Mouse (Mus musculus) thymus, adult 2 months (tissue): Measurements from ENCODE around the gene Dusp14. TPM values are rescaled to one million over a fixed set of nuclear protein-coding genes. Genes with fewer than 3 reads are reported as not detected.
A peak's percentile ranks its signal among the peaks of the same experiment; 100 is the strongest.

Experiments used
- DNase-seq: peaks from one replicate; pipeline ENCODE4 v3.0.0; 2021
- H3K27ac ChIP-seq: fragments of 200-500 bp; 2 replicates; pipeline ENCODE4 v1.5.1; 2012; ENCODE audit warnings: low read length, control low read depth; ENCODE audit not compliant: control insufficient read depth, insufficient read depth
- H3K27me3 ChIP-seq: fragments of 200-500 bp; 2 replicates; pipeline ENCODE4 v1.6.1; 2012; ENCODE audit warnings: mild to moderate bottlenecking, low read length, moderate library complexity, mixed read lengths; ENCODE audit not compliant: control insufficient read depth, insufficient read depth
- H3K36me3 ChIP-seq: fragments of 200-500 bp; 2 replicates; pipeline ENCODE4 v1.6.1; 2012; ENCODE audit warnings: mild to moderate bottlenecking, low read length, moderate library complexity; ENCODE audit not compliant: control insufficient read depth, insufficient read depth
- H3K4me1 ChIP-seq: fragments of 200-500 bp; replicated peaks from 2 replicates; pipeline ENCODE4 v1.6.1; 2012; ENCODE audit warnings: low read length; ENCODE audit not compliant: control insufficient read depth, insufficient read depth
- H3K4me3 ChIP-seq: fragments of 200-500 bp; 2 replicates; pipeline ENCODE4 v1.5.1; 2012; ENCODE audit warnings: mild to moderate bottlenecking, low read length, control low read depth, moderate library complexity; ENCODE audit not compliant: control insufficient read depth, insufficient read depth
- CTCF ChIP-seq: fragments of 200-500 bp; IDR thresholded peaks from 2 replicates; pipeline ENCODE4 v1.5.1; 2012; ENCODE audit warnings: mild to moderate bottlenecking, control low read depth, low read length, moderate library complexity, borderline replicate concordance; ENCODE audit not compliant: control insufficient read depth, poor library complexity, insufficient read depth; ENCODE audit errors: extremely low read depth
- POLR2A ChIP-seq: fragments of 200-500 bp; IDR thresholded peaks from 2 replicates; pipeline ENCODE4 v1.6.1; 2012; ENCODE audit warnings: mild to moderate bottlenecking, low read length, control low read depth, moderate library complexity; ENCODE audit not compliant: control insufficient read depth, poor library complexity, insufficient read depth; ENCODE audit errors: extremely low read depth
- WGBS: fragments of 180-500 bp; shearing (Covaris S2); methylation state at CpG from one replicate; pipeline ENCODE4 v1.1.7; 2018; 5-methylcytosine and 5-hydroxymethylcytosine counted together
- polyA plus RNA-seq: library from polyadenylated mRNA; depleted of rRNA; stranded (reverse); fragments of >200 nt; gene quantifications from 2 replicates; pipeline ENCODE4 v1.2.3, GENCODE M21; 2012; rRNA removed

Gene Dusp14
- polyA plus RNA-seq: 8.3 and 12.4 TPM in 2 replicates

GRCm38 (mm10) chr11:84069034-84069370, at the start of gene Dusp14:
Gene Dusp14 (minus strand): TSS chr11:84069261.
- Histone ChIP-seq H3K27ac (no peak within 1 kb of the TSS), H3K27me3 (peaks cover 11% of the 10 kb centered on the region; the same call in 1 of the 2 replicates), H3K4me1 (peaks cover 4% of the 10 kb centered on the region), H3K36me3 (no peaks in the 10 kb centered on the region), H3K4me3 (peak within 1 kb of the TSS; percentile 44)
- TF ChIP-seq POLR2A: no peak
- no peak for TF ChIP-seq CTCF
- peak; percentile 3 for DNase-seq
- whole genome bisulfite sequencing: 10% methylated on average over 11 of the region's 11 CpGs

GRCm38 (mm10) chr11:84117431-84117830, 48.4 kb upstream of the Dusp14 start:
- H3K36me3 ChIP-seq: 0 out of 2 replicates have a peak, but pooled peaks cover 11% of the 10 kb centered on the region

GRCm38 (mm10) chr11:84116221-84116620, 47.2 kb upstream of the Dusp14 start:
- Histone ChIP-seq H3K36me3 (0 out of 2 replicates have a peak, but pooled peaks cover 11% of the 10 kb centered on the region), H3K27ac (no peak overlapping the region), H3K4me1 (no peaks in the 10 kb centered on the region), H3K4me3 (no peak overlapping the region), H3K27me3 (no peaks in the 10 kb centered on the region)
- 78% methylated on average over 2 of the region's 2 CpGs for WGBS
- no peak for TF ChIP-seq CTCF
- TF ChIP-seq POLR2A: no peak
- no peak for DNase-seq

More at GRCm38 (mm10) chr11:84117431-84117830, 48.4 kb upstream of the Dusp14 start:
- no peak overlapping the region for H3K27ac ChIP-seq
- H3K4me1 ChIP-seq: no peaks in the 10 kb centered on the region
- H3K4me3 ChIP-seq: no peak overlapping the region
- H3K27me3 ChIP-seq: no peaks in the 10 kb centered on the region
- TF ChIP-seq CTCF: no peak
- no peak for TF ChIP-seq POLR2A
- no peak for DNase-seq
- WGBS: 94% methylated on average over 4 of the region's 4 CpGs

- TF ChIP-seq CTCF: no peak
- Histone ChIP-seq H3K27me3 (no peaks in the 10 kb centered on the region), H3K36me3 (0 out of 2 replicates have a peak, but pooled peaks cover 9% of the 10 kb centered on the region), H3K4me3 (no peak overlapping the region), H3K27ac (no peak overlapping the region), H3K4me1 (no peaks in the 10 kb centered on the region)
- DNase-seq: no peak
- 99% methylated on average over 9 of the region's 9 CpGs for WGBS
Observed at GRCm38 (mm10) chr11:84115646-84116045, 46.6 kb upstream of the Dusp14 start.

- Histone ChIP-seq H3K27ac (no peak overlapping the region), H3K36me3 (0 out of 2 replicates have a peak, but pooled peaks cover 3% of the 10 kb centered on the region), H3K4me1 (no peaks in the 10 kb centered on the region), H3K27me3 (no peaks in the 10 kb centered on the region), H3K4me3 (no peak overlapping the region)
- TF ChIP-seq POLR2A: no peak
- no peak for TF ChIP-seq CTCF
- 95% methylated on average over 5 of the region's 5 CpGs for WGBS
- DNase-seq: no peak
Observed at GRCm38 (mm10) chr11:84113623-84114022, 44.6 kb upstream of the Dusp14 start.

- no peaks in the 10 kb centered on the region for H3K27me3 ChIP-seq
- TF ChIP-seq POLR2A: no peak
- TF ChIP-seq CTCF: no peak
- H3K27ac ChIP-seq: no peak overlapping the region
- DNase-seq: no peak
- H3K4me1 ChIP-seq: no peaks in the 10 kb centered on the region
- WGBS: 70% methylated on average over 2 of the region's 2 CpGs
- H3K4me3 ChIP-seq: no peak overlapping the region
- no peaks in the 10 kb centered on the region; the same call in 1 of the 2 replicates for H3K36me3 ChIP-seq
Observed at GRCm38 (mm10) chr11:84107137-84107536, 38.1 kb upstream of the Dusp14 start.

GRCm38 (mm10) chr11:84104036-84104435, 35.0 kb upstream of the Dusp14 start:
- DNase-seq: no peak
- Histone ChIP-seq H3K36me3 (no peaks in the 10 kb centered on the region; the same call in 1 of the 2 replicates), H3K27me3 (no peaks in the 10 kb centered on the region), H3K4me1 (no peaks in the 10 kb centered on the region), H3K27ac (no peak overlapping the region), H3K4me3 (no peak overlapping the region)
- WGBS: 95% methylated on average over 6 of the region's 6 CpGs
- no peak for TF ChIP-seq POLR2A
- no peak for TF ChIP-seq CTCF

- H3K36me3 ChIP-seq: no peaks in the 10 kb centered on the region; the same call in 1 of the 2 replicates
- no peak for DNase-seq
- no peak overlapping the region for H3K27ac ChIP-seq
- H3K27me3 ChIP-seq: no peaks in the 10 kb centered on the region
- no peak for TF ChIP-seq POLR2A
- TF ChIP-seq CTCF: no peak
- H3K4me3 ChIP-seq: no peak overlapping the region
- H3K4me1 ChIP-seq: no peaks in the 10 kb centered on the region
Observed at GRCm38 (mm10) chr11:84101182-84101581, 32.1 kb upstream of the Dusp14 start.
